Mouse (Mus musculus): Measurements from ENCODE around the gene Fibp.
"Not testable (repeated sequence)": the region's sequence is repeated elsewhere in the genome, so short reads cannot be mapped to it uniquely, and the experiment has no call there.

Fibp gene

GRCm38 (mm10) chr19:5466916-5467500 lies 6.6 kb downstream of the Fibp start:
- no peak for DNase-seq

- DNase-seq, result peak; percentile 57 to 67
These were observed 8.0 kb downstream of the Fibp start, which contains the start of gene Ctsw for GRCm38 (mm10) chr19:5468374-5468773. Gene Ctsw, minus strand, starts transcription at chr19:5468507.

GRCm38 (mm10) chr19:5471846-5472245 lies 11.4 kb downstream of the Fibp start:
- no peak for DNase-seq

GRCm38 (mm10) chr19:5472857-5473256 lies 12.4 kb downstream of the Fibp start:
- DNase-seq, result no peak

- peak; percentile 53 to 61 for DNase-seq
These were observed 13.3 kb downstream of the Fibp start, which contains the start of gene Efemp2 for GRCm38 (mm10) chr19:5473720-5474119. Gene Efemp2, plus strand, starts transcription at chr19:5473954.

- no peak for DNase-seq
These were observed 14.1 kb downstream of the Fibp start for GRCm38 (mm10) chr19:5474281-5475068.

- DNase-seq, result no peak
These were observed 14.8 kb downstream of the Fibp start for GRCm38 (mm10) chr19:5475069-5475714.

- DNase-seq, result no peak
These were observed 16.7 kb downstream of the Fibp start for GRCm38 (mm10) chr19:5477004-5477667.

GRCm38 (mm10) chr19:5477668-5478300 lies 17.4 kb downstream of the Fibp start:
- DNase-seq, result no peak

GRCm38 (mm10) chr19:5480016-5480415 lies 19.6 kb downstream of the Fibp start:
- DNase-seq, result no peak

GRCm38 (mm10) chr19:5481398-5481797 lies 21.0 kb downstream of the Fibp start:
- no peak for DNase-seq

- DNase-seq, result no peak
These were observed 23.3 kb downstream of the Fibp start for GRCm38 (mm10) chr19:5483386-5484359.

- DNase-seq, result no peak
These were observed 24.1 kb downstream of the Fibp start for GRCm38 (mm10) chr19:5484496-5484895.

GRCm38 (mm10) chr19:5485371-5485770 lies 25.0 kb downstream of the Fibp start:
- DNase-seq, result no peak

- DNase-seq, result no peak
These were observed 25.4 kb downstream of the Fibp start for GRCm38 (mm10) chr19:5485821-5486220.

GRCm38 (mm10) chr19:5486286-5486685 lies 25.9 kb downstream of the Fibp start:
- DNase-seq, result no peak

- no peak for DNase-seq
These were observed 26.4 kb downstream of the Fibp start for GRCm38 (mm10) chr19:5486771-5487170.

GRCm38 (mm10) chr19:5487768-5488550 lies 27.5 kb downstream of the Fibp start, which contains the start of gene Mus81:
Gene Mus81, minus strand, starts transcription at chr19:5488402.
- peak; percentile 91 to 95 for DNase-seq

- peak; percentile 98 to 99 for DNase-seq
These were observed 28.6 kb downstream of the Fibp start for GRCm38 (mm10) chr19:5488878-5489571.

GRCm38 (mm10) chr19:5489721-5490120 lies 29.3 kb downstream of the Fibp start:
- not testable (repeated sequence) for DNase-seq

Measured in thymus, adult 18-20 months (tissue).